Mouse (Mus musculus) embryonic facial prominence, embryonic 11.5 days (tissue): Measurements from ENCODE around the gene Bola1. TPM values are rescaled to one million over a fixed set of nuclear protein-coding genes. Genes with fewer than 3 reads are reported as not detected.
A peak's percentile ranks its signal among the peaks of the same experiment; 100 is the strongest.
"Not testable (repeated sequence)": the region's sequence is repeated elsewhere in the genome, so short reads cannot be mapped to it uniquely, and the experiment has no call there.

Experiments
- ATAC-seq: fragments of 200-750 bp; cut with Nextera tagmentation; replicated peaks from 2 replicates; pipeline ENCODE4 v1.8.0; 2017; ENCODE audit warnings: low read depth; ENCODE audit not compliant: insufficient number of reproducible peaks, low FRiP score, low TSS enrichment
- DNase-seq: peaks from one replicate; pipeline ENCODE4 v3.0.0-alpha.2; 2015; ENCODE audit warnings: low spot score
- H3K27ac ChIP-seq: fragments of 300-500 bp; sonication (generic); replicated peaks from 2 replicates; pipeline ENCODE4 v1.5.1; 2014; ENCODE audit warnings: mild to moderate bottlenecking, low read depth, low read length, control low read depth
- H3K27me3 ChIP-seq: fragments of 300-500 bp; sonication (generic); 2 replicates; pipeline ENCODE4 v1.6.1; 2014; ENCODE audit warnings: mild to moderate bottlenecking, low read length, moderate library complexity, mixed read lengths; ENCODE audit not compliant: control insufficient read depth, insufficient read depth
- H3K36me3 ChIP-seq: fragments of 300-500 bp; sonication (generic); replicated peaks from 2 replicates; pipeline ENCODE4 v1.6.1; 2014; ENCODE audit warnings: low read depth, mild to moderate bottlenecking, low read length, moderate library complexity, mixed read lengths; ENCODE audit not compliant: control insufficient read depth, insufficient read depth
- H3K4me1 ChIP-seq: fragments of 300-500 bp; sonication (generic); 2 replicates; pipeline ENCODE4 v1.6.1; 2014; ENCODE audit warnings: low read length, mixed read lengths; ENCODE audit not compliant: control insufficient read depth, insufficient read depth
- H3K4me2 ChIP-seq: fragments of 300-500 bp; sonication (generic); 2 replicates; pipeline ENCODE4 v1.6.1; 2014; ENCODE audit warnings: low read depth, mild to moderate bottlenecking, control low read depth, low read length, moderate library complexity
- H3K4me3 ChIP-seq: fragments of 300-500 bp; sonication (generic); 2 replicates; pipeline ENCODE4 v1.5.1; 2014; ENCODE audit warnings: low read depth, low read length, control low read depth
- H3K9ac ChIP-seq: fragments of 300-500 bp; sonication (generic); replicated peaks from 2 replicates; pipeline ENCODE4 v1.6.1; 2014; ENCODE audit warnings: mild to moderate bottlenecking, control low read depth, low read length
- H3K9me3 ChIP-seq: fragments of 300-500 bp; sonication (generic); replicated peaks from 2 replicates; pipeline ENCODE4 v1.6.1; 2016; ENCODE audit warnings: mild to moderate bottlenecking, low read length, inconsistent platforms, mixed read lengths; ENCODE audit not compliant: control insufficient read depth
- WGBS: fragments of 180-500 bp; shearing (Covaris S2); extraction: QIAGEN DNeasy Blood & Tissue Kit; methylation state at CpG from one replicate; pipeline ENCODE4 v1.1.7; 2014; 5-methylcytosine and 5-hydroxymethylcytosine counted together
- polyA plus RNA-seq: library from polyadenylated mRNA; unstranded; fragments of >200 nt; fragmentation: Nextera tagmentation; extraction: Ambion mirVana; gene quantifications from 2 replicates; pipeline ENCODE4 v1.2.1, GENCODE M21; 2014

The Bola1 gene
- polyA plus RNA-seq, 1 experiment from 2014 or later, result 59.4 TPM

GRCm38 (mm10) chr3:96226695-96227648 lies 7.5 kb upstream of the Bola1 start:
- no peak overlapping the region for H3K4me3 ChIP-seq
- 62% methylated on average over 8 of the region's 8 CpGs for WGBS
- H3K4me2 ChIP-seq, result no peak overlapping the region
- H3K9me3 ChIP-seq, result no peaks in the 10 kb centered on the region
- no peaks in the 10 kb centered on the region for H3K27me3 ChIP-seq
- no peak for ATAC-seq
- no peak overlapping the region for H3K27ac ChIP-seq
- no peak overlapping the region for H3K9ac ChIP-seq
- H3K4me1 ChIP-seq, result peaks cover 1% of the 10 kb centered on the region; the same call in 1 of the 2 replicates
- no peak for DNase-seq
- no peaks in the 10 kb centered on the region for H3K36me3 ChIP-seq

GRCm38 (mm10) chr3:96225421-96225820 lies 5.9 kb upstream of the Bola1 start:
- H3K9me3 ChIP-seq, result no peaks in the 10 kb centered on the region
- no peak for ATAC-seq
- H3K4me1 ChIP-seq, result peaks cover 5% of the 10 kb centered on the region; the same call in 1 of the 2 replicates
- H3K4me3 ChIP-seq, result no peak overlapping the region
- no peak overlapping the region for H3K4me2 ChIP-seq
- H3K27ac ChIP-seq, result no peak overlapping the region
- 24% methylated on average over 2 of the region's 2 CpGs for WGBS
- H3K9ac ChIP-seq, result no peak overlapping the region
- H3K36me3 ChIP-seq, result no peaks in the 10 kb centered on the region
- no peaks in the 10 kb centered on the region for H3K27me3 ChIP-seq
- DNase-seq, result no peak

- WGBS, result 91% methylated on average over 4 of the region's 4 CpGs
- H3K4me3 ChIP-seq, result no peak overlapping the region
- H3K4me2 ChIP-seq, result peak overlapping the region; percentile 7; the same call in 1 of the 2 replicates
- H3K4me1 ChIP-seq, result peaks cover 8% of the 10 kb centered on the region
- DNase-seq (no peak), ATAC-seq (no peak)
- no peak overlapping the region for H3K27ac ChIP-seq
- no peaks in the 10 kb centered on the region for H3K9me3 ChIP-seq
- no peaks in the 10 kb centered on the region for H3K27me3 ChIP-seq
- H3K36me3 ChIP-seq, result no peaks in the 10 kb centered on the region
- H3K9ac ChIP-seq, result no peak overlapping the region
These were observed 3.3 kb upstream of the Bola1 start for GRCm38 (mm10) chr3:96222774-96223173.

GRCm38 (mm10) chr3:96221640-96222038 lies 2.1 kb upstream of the Bola1 start:
- H3K27me3 ChIP-seq, result no peaks in the 10 kb centered on the region
- peak overlapping the region; percentile 62 for H3K4me3 ChIP-seq
- H3K27ac ChIP-seq, result peak overlapping the region; percentile 99
- peaks cover 8% of the 10 kb centered on the region for H3K4me1 ChIP-seq
- peak overlapping the region; percentile 93 for H3K9ac ChIP-seq
- ATAC-seq (no peak), DNase-seq (no peak)
- H3K9me3 ChIP-seq, result no peaks in the 10 kb centered on the region
- no peaks in the 10 kb centered on the region for H3K36me3 ChIP-seq
- 19% methylated on average over 9 of the region's 9 CpGs for whole genome bisulfite sequencing
- peak overlapping the region; percentile 82 for H3K4me2 ChIP-seq

GRCm38 (mm10) chr3:96220765-96221639 lies 1.5 kb upstream of the Bola1 start, which contains the start of the genes Hist2h2ac and Hist2h2be:
Gene Hist2h2ac, minus strand, starts transcription at chr3:96220880.
Gene Hist2h2be, plus strand, starts transcription at chr3:96221119.
- 1% methylated on average over 43 of the region's 43 CpGs for WGBS
- peaks cover 8% of the 10 kb centered on the region for H3K4me1 ChIP-seq

GRCm38 (mm10) chr3:96220131-96220764 lies 739 bp upstream of the Bola1 start:
- H3K9me3 ChIP-seq, H3K36me3 ChIP-seq, H3K27me3 ChIP-seq, H3K4me1 ChIP-seq: not testable (repeated sequence)
- DNase-seq (peak; percentile 70), ATAC-seq (peak; percentile 11; the same call in 1 of the 2 replicates)
- Histone ChIP-seq H3K27ac (peak overlapping the region; percentile 99), H3K4me3 (peak overlapping the region; percentile 62), H3K9ac (peak overlapping the region; percentile 93), H3K4me2 (peak overlapping the region; percentile 78)
- WGBS, result under 1% methylated on average over 26 of the region's 47 CpGs

More at GRCm38 (mm10) chr3:96220765-96221639, 1.5 kb upstream of the Bola1 start, which contains the start of the genes Hist2h2ac and Hist2h2be:
- DNase-seq (peak; percentile 94), ATAC-seq (peak; percentile 91)
- no peaks in the 10 kb centered on the region for H3K36me3 ChIP-seq
- H3K4me2 ChIP-seq, result peak within 1 kb of the TSS; percentile 82
- no peaks in the 10 kb centered on the region for H3K9me3 ChIP-seq
- peak within 1 kb of the TSS; percentile 99 for H3K27ac ChIP-seq
- H3K27me3 ChIP-seq, result no peaks in the 10 kb centered on the region
- H3K4me3 ChIP-seq, result peak within 1 kb of the TSS; percentile 62
- H3K9ac ChIP-seq, result peak within 1 kb of the TSS; percentile 93

- no peaks in the 10 kb centered on the region for H3K36me3 ChIP-seq
- peaks cover 8% of the 10 kb centered on the region for H3K4me1 ChIP-seq
These were observed 293 bp downstream of the Bola1 start for GRCm38 (mm10) chr3:96219191-96219641.

More at GRCm38 (mm10) chr3:96219191-96219641, 293 bp downstream of the Bola1 start:
- Histone ChIP-seq H3K4me2 (peak overlapping the region; percentile 78), H3K9me3 (no peaks in the 10 kb centered on the region), H3K4me3 (peak overlapping the region; percentile 62), H3K27me3 (no peaks in the 10 kb centered on the region), H3K9ac (peak overlapping the region; percentile 71), H3K27ac (peak overlapping the region; percentile 99)
- DNase-seq (no peak), ATAC-seq (0 out of 2 replicates have a peak, but pooled peaks have one; percentile 2)
- 0% methylated on average over 12 of the region's 12 CpGs for WGBS
